Mouse (Mus musculus) left cerebral cortex, postnatal 25 days (tissue): ENCODE results near the gene Wdr44. TPM values are rescaled to one million over a fixed set of nuclear protein-coding genes. Genes with fewer than 3 reads are reported as not detected.
"Not testable (repeated sequence)": the region's sequence is repeated elsewhere in the genome, so short reads cannot be mapped to it uniquely, and the experiment has no call there.

Experiments used
- DNase-seq, 2 experiments: peaks; one replicate each; pipeline ENCODE4 v3.0.0; 2022; ENCODE audit warnings: low spot score in 2 of 2, mixed read lengths in 1 of 2
- intact Hi-C: fragments of 180-260 bp; cut with DNase I; formaldehyde crosslinking; loops from one replicate; pipeline ENCODE4 v1.15.1; 2025
- total RNA-seq, 2 experiments: library from RNA; stranded (reverse); gene quantifications; 2 replicates each; pipeline ENCODE4 v1.2.3; 2021

Gene Wdr44
- total RNA-seq, 2 experiments from 2014 or later: 22.3 to 22.6 TPM

- intact Hi-C loops: no loop called here
- DNase-seq: no peak
Measured at GRCm38 (mm10) chrX:23823398-23824023, 130.7 kb downstream of the Wdr44 start.

- intact Hi-C loops, DNase-seq: not testable (repeated sequence)
Measured at GRCm38 (mm10) chrX:23833784-23834183, 140.9 kb downstream of the Wdr44 start.

GRCm38 (mm10) chrX:23840921-23841320, 148.1 kb downstream of the Wdr44 start:
- intact Hi-C loops: no loop called here

More at GRCm38 (mm10) chrX:23840921-23841320, 148.1 kb downstream of the Wdr44 start:
- no peak for DNase-seq

Other genes starting within 250 kb of the Wdr44 start
- not detected for gene Gm4907, start 189.5 kb downstream of the Wdr44 start, total RNA-seq